Comparison of ENCODE assay signal across 26 mouse cellular contexts in genomic region chr5:114228901-114229300, GRCm38 (mm10). TPM values are rescaled to one million over a fixed set of nuclear protein-coding genes. Genes with fewer than 3 reads are reported as not detected.
A peak's percentile ranks its signal among the peaks of the same experiment; 100 is the strongest.
DNase-seq lines count a peak whose midpoint lies in the region; ATAC-seq and TF ChIP-seq lines count a peak whose summit lies in the region.
"Had no signal": no experiment of that assay in that cellular context is flagged by ENCODE, and none has a peak within 500 bp of the region (broad histone marks: within the 10 kb centered on the region; RNA-seq: fewer than 3 reads in every experiment).

No protein-coding gene starts in this region.

- 0 out of 2 replicates have a peak, but pooled peaks have one; percentile 34 for ATAC-seq in lung, embryonic 16.5 days (ENCODE audit: low read depth)
- 0 out of 2 replicates have a peak, but pooled peaks have one; percentile 33 for ATAC-seq in stomach, embryonic 14.5 days (ENCODE audit: insufficient number of reproducible peaks, insufficient read depth, low FRiP score, low read depth)
- no peak for ATAC-seq in stomach, postnatal 0 days (ENCODE audit: low FRiP score, low TSS enrichment)
- ATAC-seq: activated CD4-positive, CD25-positive, alpha-beta regulatory T cell, adult 4 months; forebrain, embryonic 13.5 days; forebrain, embryonic 15.5 days; forebrain, postnatal 0 days; Patski had no signal

- no peak for DNase-seq in lung, postnatal 25 days (ENCODE audit: low spot score)
- no peak for DNase-seq in stomach, postnatal 0 days (ENCODE audit: low spot score)
- peak; percentile 61 for DNase-seq in R1 (ENCODE audit: low read depth, low spot score)
- DNase-seq in left cerebral cortex, postnatal 25 days (ENCODE audit: low spot score in 2 of 2): no peak
- no peak for DNase-seq in left cerebral cortex, adult 18-20 months (ENCODE audit: low spot score in 2 of 2)
- DNase-seq: adrenal gland, adult 8-10 months; adrenal gland, postnatal 14 days; adrenal gland, postnatal 36 days; cerebellum, adult 11-12 months; cerebellum, adult 2 months; cerebellum, adult 9-10 months; cerebellum, postnatal 10 days; cerebellum, postnatal 25 days; forebrain, postnatal 0 days had no signal

- H3K4me2 ChIP-seq in lung, embryonic 16.5 days (ENCODE audit: low read depth, low read length): no peak overlapping the region
- no peak overlapping the region for H3K4me2 ChIP-seq in stomach, embryonic 14.5 days (replicated peaks; ENCODE audit: low read depth, low read length)
- no peak overlapping the region for H3K4me2 ChIP-seq in stomach, postnatal 0 days (replicated peaks; ENCODE audit: low read depth)
- H3K4me2 ChIP-seq: embryonic facial prominence, embryonic 12.5 days; forebrain, embryonic 13.5 days; forebrain, embryonic 15.5 days had no signal

- TF ChIP-seq EP300 in stomach, postnatal 0 days (optimal IDR thresholded peaks at IDR 0.05): no peak

- WGBS in lung, embryonic 16.5 days: 62% methylated on average over 5 of the region's 5 CpGs
- 68% methylated on average over 5 of the region's 5 CpGs for WGBS in stomach, embryonic 14.5 days
- WGBS in stomach, postnatal 0 days: 60% methylated on average over 5 of the region's 5 CpGs

- no peaks in the 10 kb centered on the region for H3K27me3 ChIP-seq in lung, embryonic 16.5 days (ENCODE audit: control insufficient read depth, insufficient read depth, low read depth, low read length)
- no peaks in the 10 kb centered on the region for H3K27me3 ChIP-seq in stomach, embryonic 14.5 days (ENCODE audit: control insufficient read depth, insufficient read depth, low read length)
- no peaks in the 10 kb centered on the region for H3K27me3 ChIP-seq in stomach, postnatal 0 days (ENCODE audit: control insufficient read depth, insufficient read depth, low read length)
- H3K27me3 ChIP-seq: embryonic facial prominence, embryonic 12.5 days; forebrain, embryonic 13.5 days; forebrain, embryonic 15.5 days; Patski had no signal

- H3K9ac ChIP-seq in lung, embryonic 16.5 days (ENCODE audit: low read length): no peak overlapping the region
- H3K9ac ChIP-seq in stomach, embryonic 14.5 days (replicated peaks; ENCODE audit: low read depth, low read length): no peak overlapping the region
- no peak overlapping the region for H3K9ac ChIP-seq in stomach, postnatal 0 days (ENCODE audit: low read length)
- H3K9ac ChIP-seq: embryonic facial prominence, embryonic 12.5 days; forebrain, embryonic 13.5 days; forebrain, embryonic 15.5 days; forebrain, postnatal 0 days had no signal

- 0 out of 2 replicates have a peak, but pooled peaks cover 2% of the 10 kb centered on the region for H3K36me3 ChIP-seq in lung, embryonic 16.5 days (ENCODE audit: control insufficient read depth, insufficient read depth, low read length)
- no peaks in the 10 kb centered on the region for H3K36me3 ChIP-seq in stomach, embryonic 14.5 days (ENCODE audit: control insufficient read depth, insufficient read depth, low read length)
- no peaks in the 10 kb centered on the region for H3K36me3 ChIP-seq in stomach, postnatal 0 days (ENCODE audit: control insufficient read depth, insufficient read depth, low read length)
- H3K36me3 ChIP-seq: embryonic facial prominence, embryonic 10.5 days; embryonic facial prominence, embryonic 12.5 days; forebrain, embryonic 15.5 days; G1E had no signal

- no peak for TF ChIP-seq CTCF in stomach, postnatal 0 days (IDR thresholded peaks at IDR 0.05; ENCODE audit: low read depth)

- peaks cover 4% of the 10 kb centered on the region for H3K9me3 ChIP-seq in lung, embryonic 16.5 days (ENCODE audit: control insufficient read depth, low read length)
- H3K9me3 ChIP-seq in stomach, embryonic 14.5 days (ENCODE audit: control insufficient read depth, low read depth, low read length): no peaks in the 10 kb centered on the region; the same call in 1 of the 2 replicates
- peaks cover 5% of the 10 kb centered on the region; the same call in 1 of the 2 replicates for H3K9me3 ChIP-seq in stomach, postnatal 0 days (ENCODE audit: control insufficient read depth, low read length)
- H3K9me3 ChIP-seq: embryonic facial prominence, embryonic 12.5 days had no signal

- H3K4me1 ChIP-seq in lung, embryonic 16.5 days (replicated peaks; ENCODE audit: control insufficient read depth, insufficient read depth, low read length): no peaks in the 10 kb centered on the region
- no peaks in the 10 kb centered on the region for H3K4me1 ChIP-seq in stomach, embryonic 14.5 days (ENCODE audit: control insufficient read depth, insufficient read depth, low read length)
- no peaks in the 10 kb centered on the region for H3K4me1 ChIP-seq in stomach, postnatal 0 days (replicated peaks; ENCODE audit: control insufficient read depth, insufficient read depth)
- H3K4me1 ChIP-seq: embryonic facial prominence, embryonic 10.5 days; embryonic facial prominence, embryonic 12.5 days; forebrain, embryonic 13.5 days; forebrain, embryonic 15.5 days had no signal

- intact Hi-C loops in left cerebral cortex, postnatal 25 days (cut with DNase I): no loop called here

- no peak overlapping the region for H3K27ac ChIP-seq in lung, embryonic 16.5 days (ENCODE audit: low read length)
- H3K27ac ChIP-seq in stomach, embryonic 14.5 days (ENCODE audit: low read length): no peak overlapping the region
- no peak overlapping the region for H3K27ac ChIP-seq in stomach, postnatal 0 days (replicated peaks)
- H3K27ac ChIP-seq: embryonic facial prominence, embryonic 10.5 days; embryonic facial prominence, embryonic 12.5 days; forebrain, embryonic 13.5 days; forebrain, embryonic 15.5 days had no signal

- H3K4me3 ChIP-seq in lung, embryonic 16.5 days (ENCODE audit: low read length): no peak overlapping the region
- H3K4me3 ChIP-seq in stomach, embryonic 14.5 days (ENCODE audit: low read depth, low read length): no peak overlapping the region
- H3K4me3 ChIP-seq in stomach, postnatal 0 days (ENCODE audit: low read depth, low read length): no peak overlapping the region
- H3K4me3 ChIP-seq: embryonic facial prominence, embryonic 10.5 days; embryonic facial prominence, embryonic 12.5 days; forebrain, embryonic 13.5 days; forebrain, embryonic 15.5 days had no signal

RNA-seq across cellular contexts. Expression of gene Foxn4, which starts 44.7 kb away (rescaled TPM):
- 3.6 and 5.3 TPM in 2 replicates for polyA plus RNA-seq in lung, embryonic 16.5 days (2015; fragmentation: Nextera tagmentation; extraction: Ambion mirVana)
- 0.15 TPM in 1 of 2 replicates, not detected in the other for polyA plus RNA-seq in stomach, embryonic 14.5 days (2014; fragmentation: Nextera tagmentation; extraction: Ambion mirVana)
- polyA plus RNA-seq in stomach, postnatal 0 days (2015; fragmentation: Nextera tagmentation; extraction: Ambion mirVana): not detected in 2 replicates
- not detected for total RNA-seq in left cerebral cortex, postnatal 25 days (2021)
- total RNA-seq in left cerebral cortex, adult 18-20 months (2021): not detected
- total RNA-seq: adrenal gland, adult 18-20 months; adrenal gland, adult 8-10 months; adrenal gland, postnatal 14 days; adrenal gland, postnatal 36 days had no signal
- polyA plus RNA-seq: activated CD4-positive, CD25-positive, alpha-beta regulatory T cell, adult 4 months; C2C12; cerebellum, adult 2 months; cortical plate, adult 2 months; G1E; Patski had no signal
